Mouse (Mus musculus) B cell, adult (primary cell): Measurements from ENCODE around the gene Tex22. TPM values are rescaled to one million over a fixed set of nuclear protein-coding genes. Genes with fewer than 3 reads are reported as not detected.

Experiments
- total RNA-seq: library from RNA; stranded (reverse); gene quantifications from 4 replicates; pipeline ENCODE4 v1.2.4, GENCODE M21; 2023; ENCODE audit not compliant: inconsistent age

Gene Tex22
- total RNA-seq = 0.48 to 1.9 TPM (median 0.91 TPM) in 4 replicates

DNA sequence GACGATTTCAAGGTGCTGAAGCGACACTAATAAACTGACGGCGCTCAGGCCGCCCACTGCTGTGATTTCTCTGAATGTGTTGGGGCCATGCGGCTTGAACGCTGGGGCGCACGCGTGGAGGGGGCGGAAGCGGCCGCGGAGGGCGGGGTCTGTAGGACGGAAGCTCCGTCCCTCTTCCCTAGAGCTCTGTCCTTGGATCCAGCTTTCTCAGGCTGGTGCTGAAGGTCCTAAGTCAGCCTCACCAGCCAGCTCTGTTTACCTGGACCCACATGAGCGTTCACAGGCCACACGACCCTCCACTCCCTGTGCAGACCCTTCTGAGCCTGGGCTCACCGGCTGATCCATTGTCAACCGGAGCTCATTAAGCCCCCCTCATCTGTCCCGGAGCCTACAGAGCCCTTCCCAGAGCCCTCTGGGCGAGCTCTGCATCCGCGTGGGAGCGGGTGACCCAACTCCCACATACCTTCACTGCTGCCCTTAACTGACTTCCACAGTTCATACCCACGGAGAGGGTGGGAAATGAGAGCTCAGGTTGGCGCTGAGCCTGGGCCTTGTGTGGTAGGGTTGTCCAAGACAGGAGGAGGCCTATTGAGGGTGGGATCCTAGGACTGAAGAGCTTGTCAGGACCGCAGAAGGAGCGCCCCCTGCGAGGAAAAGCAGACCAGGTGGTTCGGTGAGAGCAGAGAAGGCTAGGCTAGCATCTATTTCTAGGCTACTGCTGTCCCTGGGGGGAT is at the start of gene Tex22:
Gene Tex22, plus strand, starts transcription at position 174 of the 734 bp plus-strand sequence.

GRCm38 (mm10) chr12:113097749-113098281 is 23.5 kb downstream of the Tex22 start, which contains the start of gene Mta1:
TSS of gene Mta1 (plus strand) at chr12:113098278.

Other genes starting within 250 kb of the Tex22 start
- 28.4 to 31.4 TPM (median 29.8 TPM) in 4 replicates for gene Cdca4, start 245.1 kb upstream of the Tex22 start, total RNA-seq
- 75.2 to 80.8 TPM (median 78.1 TPM) in 4 replicates for gene Gpr132, start 206.3 kb upstream of the Tex22 start, total RNA-seq
- gene Jag2, start 144.7 kb upstream of the Tex22 start, total RNA-seq = 1.1 to 4.3 TPM (median 2.5 TPM) in 4 replicates
- 14.8 to 17.1 TPM (median 16.4 TPM) in 4 replicates for gene Nudt14, start 132.4 kb upstream of the Tex22 start, total RNA-seq
- 9.5 to 15.1 TPM (median 11.5 TPM) in 4 replicates for gene Btbd6, start 98.0 kb upstream of the Tex22 start, total RNA-seq
- 148 to 156 TPM (median 152 TPM) in 4 replicates for gene Brf1, start 73.8 kb upstream of the Tex22 start, total RNA-seq
- 31.9 to 42.6 TPM (median 35.6 TPM) in 4 replicates for gene Pacs2, start 60.0 kb upstream of the Tex22 start, total RNA-seq
- 45.7 to 52.7 TPM (median 48.5 TPM) in 4 replicates for gene Mta1, start 23.8 kb downstream of the Tex22 start, total RNA-seq
- gene Crip2, start 65.7 kb downstream of the Tex22 start, total RNA-seq = 17.1 to 28.5 TPM (median 20.7 TPM) in 4 replicates
- gene Crip1, start 71.8 kb downstream of the Tex22 start, total RNA-seq = 526 to 629 TPM (median 607 TPM) in 4 replicates
- 17.0 to 25.8 TPM (median 24.1 TPM) in 4 replicates for gene Tedc1, start 81.9 kb downstream of the Tex22 start, total RNA-seq
- 5.1 to 6.3 TPM (median 6.2 TPM) in 4 replicates for gene Tmem121, start 111.4 kb downstream of the Tex22 start, total RNA-seq